Mouse (Mus musculus): ENCODE measurements around the gene Rnf24.

The Rnf24 gene

GRCm38 (mm10) chr2:131262213-131262672, 90.4 kb downstream of the Rnf24 start, which contains the start of gene Pank2:
Gene Pank2 (plus strand): TSS chr2:131262495.
- peak; percentile 99 for DNase-seq

GRCm38 (mm10) chr2:131261481-131262212, 91.0 kb downstream of the Rnf24 start:
- no peak for DNase-seq

GRCm38 (mm10) chr2:131260544-131261307, 92.0 kb downstream of the Rnf24 start:
- peak; percentile 81 for DNase-seq

- DNase-seq, result no peak
Measured at GRCm38 (mm10) chr2:131258693-131259092, 94.0 kb downstream of the Rnf24 start.

- DNase-seq, result peak; percentile 73
Measured at GRCm38 (mm10) chr2:131255738-131256137, 97.0 kb downstream of the Rnf24 start.

GRCm38 (mm10) chr2:131254329-131254713, 98.4 kb downstream of the Rnf24 start:
- no peak for DNase-seq

GRCm38 (mm10) chr2:131253681-131254328, 98.9 kb downstream of the Rnf24 start:
- DNase-seq, result peak; percentile 85

Data from liver (tissue).